Mouse (Mus musculus): ENCODE data around the gene Eepd1. TPM values are rescaled to one million over a fixed set of nuclear protein-coding genes. Genes with fewer than 3 reads are reported as not detected.
"Not testable (repeated sequence)": the region's sequence is repeated elsewhere in the genome, so short reads cannot be mapped to it uniquely, and the experiment has no call there.

Gene Eepd1
- polyA plus RNA-seq (2014; fragmentation: Nextera tagmentation; extraction: Ambion mirVana), result 5.5 and 6.0 TPM in 2 replicates

- H3K9me3 ChIP-seq (ENCODE audit: control insufficient read depth, low read length), result no peaks in the 10 kb centered on the region
- H3K27ac ChIP-seq (ENCODE audit: low read depth), result 0 out of 2 replicates have a peak within 1 kb of the TSS, but pooled peaks have one; percentile 27
- peak within 1 kb of the TSS; percentile 66 for H3K9ac ChIP-seq (ENCODE audit: low read length)
- peak within 1 kb of the TSS; percentile 71 for H3K4me3 ChIP-seq (ENCODE audit: low read depth, low read length)
- ATAC-seq (replicated peaks; ENCODE audit: low FRiP score, low TSS enrichment, low read depth), result peak; percentile 95
- no peaks in the 10 kb centered on the region for H3K27me3 ChIP-seq (replicated peaks; ENCODE audit: control insufficient read depth, insufficient read depth, low read length)
- no peaks in the 10 kb centered on the region for H3K36me3 ChIP-seq (ENCODE audit: control insufficient read depth, insufficient read depth, low read length)
- WGBS, result under 1% methylated on average over 72 of the region's 75 CpGs
- peak; percentile 97 for DNase-seq (ENCODE audit: low spot score)
- peaks cover 2% of the 10 kb centered on the region; the same call in 1 of the 2 replicates for H3K4me1 ChIP-seq (replicated peaks; ENCODE audit: control insufficient read depth, insufficient read depth, low read length)
- H3K4me2 ChIP-seq (ENCODE audit: low read length), result peak within 1 kb of the TSS; percentile 86
Measured at GRCm38 (mm10) chr9:25481344-25482095, at the start of gene Eepd1. Gene Eepd1 (plus strand): TSS chr9:25481547.

- Histone ChIP-seq H3K27me3 (replicated peaks; ENCODE audit: control insufficient read depth, insufficient read depth, low read length) (no peaks in the 10 kb centered on the region), H3K36me3 (ENCODE audit: control insufficient read depth, insufficient read depth, low read length) (no peaks in the 10 kb centered on the region), H3K9me3 (ENCODE audit: control insufficient read depth, low read length) (no peaks in the 10 kb centered on the region), H3K4me1 (replicated peaks; ENCODE audit: control insufficient read depth, insufficient read depth, low read length) (no peaks in the 10 kb centered on the region), H3K9ac (ENCODE audit: low read length) (no peak overlapping the region), H3K27ac (ENCODE audit: low read depth) (no peak overlapping the region), H3K4me2 (ENCODE audit: low read length) (no peak overlapping the region), H3K4me3 (ENCODE audit: low read depth, low read length) (no peak overlapping the region)
- DNase-seq (ENCODE audit: low spot score), result no peak
- WGBS, result 63% methylated on average over 3 of the region's 3 CpGs
- no peak for ATAC-seq (replicated peaks; ENCODE audit: low FRiP score, low TSS enrichment, low read depth)
Measured at GRCm38 (mm10) chr9:25438836-25439235, 42.5 kb upstream of the Eepd1 start.

- not testable (repeated sequence) for H3K9me3 ChIP-seq (ENCODE audit: control insufficient read depth, low read length); ATAC-seq (replicated peaks; ENCODE audit: low FRiP score, low TSS enrichment, low read depth); DNase-seq (ENCODE audit: low spot score); H3K9ac ChIP-seq (ENCODE audit: low read length); H3K36me3 ChIP-seq (ENCODE audit: control insufficient read depth, insufficient read depth, low read length); H3K27me3 ChIP-seq (replicated peaks; ENCODE audit: control insufficient read depth, insufficient read depth, low read length); H3K4me1 ChIP-seq (replicated peaks; ENCODE audit: control insufficient read depth, insufficient read depth, low read length); H3K27ac ChIP-seq (ENCODE audit: low read depth); H3K4me2 ChIP-seq (ENCODE audit: low read length); H3K4me3 ChIP-seq (ENCODE audit: low read depth, low read length)
- 77% methylated on average over 2 of the region's 5 CpGs for WGBS
Measured at GRCm38 (mm10) chr9:25440046-25440445, 41.3 kb upstream of the Eepd1 start.

GRCm38 (mm10) chr9:25442041-25442440, 39.3 kb upstream of the Eepd1 start:
- ATAC-seq (replicated peaks; ENCODE audit: low FRiP score, low TSS enrichment, low read depth) (no peak), DNase-seq (ENCODE audit: low spot score) (no peak)
- no peaks in the 10 kb centered on the region for H3K36me3 ChIP-seq (ENCODE audit: control insufficient read depth, insufficient read depth, low read length)
- H3K9ac ChIP-seq (ENCODE audit: low read length), result no peak overlapping the region
- H3K9me3 ChIP-seq (ENCODE audit: control insufficient read depth, low read length), result no peaks in the 10 kb centered on the region
- H3K4me3 ChIP-seq (ENCODE audit: low read depth, low read length), result no peak overlapping the region
- no peak overlapping the region for H3K27ac ChIP-seq (ENCODE audit: low read depth)
- H3K4me1 ChIP-seq (replicated peaks; ENCODE audit: control insufficient read depth, insufficient read depth, low read length), result no peaks in the 10 kb centered on the region
- H3K4me2 ChIP-seq (ENCODE audit: low read length), result no peak overlapping the region
- H3K27me3 ChIP-seq (replicated peaks; ENCODE audit: control insufficient read depth, insufficient read depth, low read length), result no peaks in the 10 kb centered on the region

- 75% methylated on average over 3 of the region's 3 CpGs for WGBS
- Histone ChIP-seq H3K9ac (ENCODE audit: low read length) (no peak overlapping the region), H3K27me3 (replicated peaks; ENCODE audit: control insufficient read depth, insufficient read depth, low read length) (no peaks in the 10 kb centered on the region), H3K4me3 (ENCODE audit: low read depth, low read length) (no peak overlapping the region), H3K9me3 (ENCODE audit: control insufficient read depth, low read length) (no peaks in the 10 kb centered on the region), H3K4me2 (ENCODE audit: low read length) (no peak overlapping the region), H3K27ac (ENCODE audit: low read depth) (no peak overlapping the region), H3K4me1 (replicated peaks; ENCODE audit: control insufficient read depth, insufficient read depth, low read length) (no peaks in the 10 kb centered on the region), H3K36me3 (ENCODE audit: control insufficient read depth, insufficient read depth, low read length) (no peaks in the 10 kb centered on the region)
- DNase-seq (ENCODE audit: low spot score) (no peak), ATAC-seq (replicated peaks; ENCODE audit: low FRiP score, low TSS enrichment, low read depth) (no peak)
Measured at GRCm38 (mm10) chr9:25443029-25443428, 38.3 kb upstream of the Eepd1 start.

- H3K36me3 ChIP-seq (ENCODE audit: control insufficient read depth, insufficient read depth, low read length), result no peaks in the 10 kb centered on the region
- H3K4me1 ChIP-seq (replicated peaks; ENCODE audit: control insufficient read depth, insufficient read depth, low read length), result no peaks in the 10 kb centered on the region
- H3K4me3 ChIP-seq (ENCODE audit: low read depth, low read length), result no peak overlapping the region
- no peaks in the 10 kb centered on the region for H3K9me3 ChIP-seq (ENCODE audit: control insufficient read depth, low read length)
- no peak for DNase-seq (ENCODE audit: low spot score)
- no peak overlapping the region for H3K4me2 ChIP-seq (ENCODE audit: low read length)
- no peak overlapping the region for H3K27ac ChIP-seq (ENCODE audit: low read depth)
- ATAC-seq (replicated peaks; ENCODE audit: low FRiP score, low TSS enrichment, low read depth), result no peak
- no peak overlapping the region for H3K9ac ChIP-seq (ENCODE audit: low read length)
- H3K27me3 ChIP-seq (replicated peaks; ENCODE audit: control insufficient read depth, insufficient read depth, low read length), result no peaks in the 10 kb centered on the region
Measured at GRCm38 (mm10) chr9:25443546-25443945, 37.8 kb upstream of the Eepd1 start.

GRCm38 (mm10) chr9:25450394-25450793, 31.0 kb upstream of the Eepd1 start:
- no peaks in the 10 kb centered on the region for H3K9me3 ChIP-seq (ENCODE audit: control insufficient read depth, low read length)
- DNase-seq (ENCODE audit: low spot score), result no peak
- no peaks in the 10 kb centered on the region for H3K4me1 ChIP-seq (replicated peaks; ENCODE audit: control insufficient read depth, insufficient read depth, low read length)
- no peak overlapping the region for H3K9ac ChIP-seq (ENCODE audit: low read length)
- H3K27ac ChIP-seq (ENCODE audit: low read depth), result no peak overlapping the region
- no peaks in the 10 kb centered on the region for H3K36me3 ChIP-seq (ENCODE audit: control insufficient read depth, insufficient read depth, low read length)
- H3K4me2 ChIP-seq (ENCODE audit: low read length), result no peak overlapping the region
- WGBS, result 65% methylated on average over 4 of the region's 4 CpGs
- no peak for ATAC-seq (replicated peaks; ENCODE audit: low FRiP score, low TSS enrichment, low read depth)
- H3K4me3 ChIP-seq (ENCODE audit: low read depth, low read length), result no peak overlapping the region
- no peaks in the 10 kb centered on the region for H3K27me3 ChIP-seq (replicated peaks; ENCODE audit: control insufficient read depth, insufficient read depth, low read length)

- Histone ChIP-seq H3K4me3 (ENCODE audit: low read depth, low read length) (no peak overlapping the region), H3K4me1 (replicated peaks; ENCODE audit: control insufficient read depth, insufficient read depth, low read length) (no peaks in the 10 kb centered on the region), H3K27ac (ENCODE audit: low read depth) (no peak overlapping the region), H3K36me3 (ENCODE audit: control insufficient read depth, insufficient read depth, low read length) (no peaks in the 10 kb centered on the region), H3K9me3 (ENCODE audit: control insufficient read depth, low read length) (0 out of 2 replicates have a peak, but pooled peaks cover 3% of the 10 kb centered on the region), H3K27me3 (replicated peaks; ENCODE audit: control insufficient read depth, insufficient read depth, low read length) (no peaks in the 10 kb centered on the region), H3K4me2 (ENCODE audit: low read length) (no peak overlapping the region), H3K9ac (ENCODE audit: low read length) (no peak overlapping the region)
- no peak for ATAC-seq (replicated peaks; ENCODE audit: low FRiP score, low TSS enrichment, low read depth)
- no peak for DNase-seq (ENCODE audit: low spot score)
- 83% methylated on average over 2 of the region's 2 CpGs for WGBS
Measured at GRCm38 (mm10) chr9:25455027-25455426, 26.3 kb upstream of the Eepd1 start.

All from intestine, embryonic 14.5 days (tissue).